Mouse (Mus musculus) liver, embryonic 11.5 days (tissue): ENCODE measurements at regions not wholly inside any gene's neighbourhood (a gene's known extent, or its start where the extent isn't known, plus 50 kb on each side); places are given as distances from the start of the nearest gene placed in this dataset.
A peak's percentile ranks its signal among the peaks of the same experiment; 100 is the strongest.

Experiments
- ATAC-seq: fragments of 200-750 bp; cut with Nextera tagmentation; replicated peaks from 2 replicates; pipeline ENCODE4 v1.8.0; 2017; ENCODE audit warnings: moderate number of reproducible peaks, mild to moderate bottlenecking, moderate TSS enrichment, moderate library complexity; ENCODE audit not compliant: low FRiP score
- DNase-seq: peaks from one replicate; pipeline ENCODE4 v3.0.0-alpha.2; 2017; ENCODE audit warnings: low spot score
- H3K27ac ChIP-seq: fragments of 300-500 bp; sonication (generic); 2 replicates; pipeline ENCODE4 v1.5.1; 2014; ENCODE audit warnings: mild to moderate bottlenecking, low read depth, low read length, control low read depth
- H3K27me3 ChIP-seq: fragments of 300-500 bp; sonication (generic); replicated peaks from 2 replicates; pipeline ENCODE4 v1.6.1; 2014; ENCODE audit warnings: low read length, mixed read lengths; ENCODE audit not compliant: control insufficient read depth, insufficient read depth
- H3K36me3 ChIP-seq: fragments of 300-500 bp; sonication (generic); 2 replicates; pipeline ENCODE4 v1.6.1; 2014; ENCODE audit warnings: mild to moderate bottlenecking, low read length, moderate library complexity, mixed read lengths; ENCODE audit not compliant: control insufficient read depth, insufficient read depth
- H3K4me1 ChIP-seq: fragments of 300-500 bp; sonication (generic); replicated peaks from 2 replicates; pipeline ENCODE4 v1.6.1; 2014; ENCODE audit warnings: low read length, mixed read lengths; ENCODE audit not compliant: control insufficient read depth, insufficient read depth
- H3K4me2 ChIP-seq: fragments of 300-500 bp; sonication (generic); 2 replicates; pipeline ENCODE4 v1.6.1; 2014; ENCODE audit warnings: mild to moderate bottlenecking, control low read depth, moderate library complexity
- H3K4me3 ChIP-seq: fragments of 300-500 bp; sonication (generic); 2 replicates; pipeline ENCODE4 v1.5.1; 2014; ENCODE audit warnings: low read depth, low read length, control low read depth
- H3K9ac ChIP-seq: fragments of 300-500 bp; sonication (generic); 2 replicates; pipeline ENCODE4 v1.6.1; 2014; ENCODE audit warnings: low read depth, low read length, control low read depth
- H3K9me3 ChIP-seq: fragments of 300-500 bp; sonication (generic); 2 replicates; pipeline ENCODE4 v1.6.1; 2016; ENCODE audit warnings: low read length, inconsistent platforms, mixed read lengths; ENCODE audit not compliant: control insufficient read depth
- WGBS: fragments of 180-500 bp; shearing (Covaris S2); extraction: QIAGEN DNeasy Blood & Tissue Kit; methylation state at CpG from one replicate; pipeline ENCODE4 v1.1.7; 2014; 5-methylcytosine and 5-hydroxymethylcytosine counted together

DNA sequence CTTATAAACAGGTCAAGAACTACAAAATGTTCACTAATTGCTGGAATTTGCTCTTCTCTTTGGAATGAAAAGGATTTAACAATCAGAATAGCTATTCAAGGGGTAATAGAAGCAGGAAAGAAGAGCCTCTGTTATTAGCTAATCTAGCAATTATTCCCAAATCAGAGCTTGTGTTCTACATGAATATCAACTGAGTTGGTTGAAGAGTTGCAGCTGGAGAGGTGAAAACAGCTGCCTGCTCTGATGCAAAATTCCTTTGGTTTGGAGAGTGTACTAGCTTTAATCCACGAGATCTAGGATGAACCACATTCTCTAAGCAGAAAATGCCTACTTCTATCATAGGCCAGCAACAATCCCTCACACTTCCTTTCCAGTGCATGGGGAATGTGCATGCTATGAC is 674.8 kb downstream of the Gsdmc2 start:
- Histone ChIP-seq H3K9me3 (no peaks in the 10 kb centered on the region), H3K36me3 (no peaks in the 10 kb centered on the region), H3K4me3 (no peak overlapping the region), H3K27ac (no peak overlapping the region), H3K27me3 (no peaks in the 10 kb centered on the region), H3K9ac (no peak overlapping the region), H3K4me1 (no peaks in the 10 kb centered on the region), H3K4me2 (no peak overlapping the region)
- ATAC-seq (no peak), DNase-seq (no peak)
- WGBS: 50% methylated on average over 1 of the region's 1 CpGs

DNA sequence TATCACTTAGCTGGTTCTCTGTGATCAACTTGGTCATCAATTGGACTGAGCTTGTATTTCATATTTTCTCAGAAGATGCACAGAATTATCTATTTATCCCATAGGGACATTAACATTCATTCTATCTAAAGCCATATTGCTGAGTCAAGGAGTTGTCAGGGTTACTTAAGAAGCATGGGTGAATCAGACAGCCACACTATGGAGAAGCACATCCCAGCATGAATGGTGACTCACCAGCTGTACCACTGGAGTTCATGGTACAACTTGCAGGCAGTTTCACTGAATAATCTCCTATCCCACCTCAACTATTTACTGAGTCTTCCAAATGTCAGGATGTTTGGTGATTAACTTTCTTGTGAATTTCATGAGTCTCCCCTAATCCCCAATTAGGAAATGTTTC is 678.6 kb downstream of the Gsdmc2 start:
- Histone ChIP-seq H3K27ac (no peak overlapping the region), H3K9ac (no peak overlapping the region), H3K4me3 (no peak overlapping the region), H3K4me2 (no peak overlapping the region), H3K27me3 (no peaks in the 10 kb centered on the region), H3K9me3 (no peaks in the 10 kb centered on the region), H3K36me3 (no peaks in the 10 kb centered on the region), H3K4me1 (no peaks in the 10 kb centered on the region; the same call in 1 of the 2 replicates)
- ATAC-seq (no peak), DNase-seq (no peak)

DNA sequence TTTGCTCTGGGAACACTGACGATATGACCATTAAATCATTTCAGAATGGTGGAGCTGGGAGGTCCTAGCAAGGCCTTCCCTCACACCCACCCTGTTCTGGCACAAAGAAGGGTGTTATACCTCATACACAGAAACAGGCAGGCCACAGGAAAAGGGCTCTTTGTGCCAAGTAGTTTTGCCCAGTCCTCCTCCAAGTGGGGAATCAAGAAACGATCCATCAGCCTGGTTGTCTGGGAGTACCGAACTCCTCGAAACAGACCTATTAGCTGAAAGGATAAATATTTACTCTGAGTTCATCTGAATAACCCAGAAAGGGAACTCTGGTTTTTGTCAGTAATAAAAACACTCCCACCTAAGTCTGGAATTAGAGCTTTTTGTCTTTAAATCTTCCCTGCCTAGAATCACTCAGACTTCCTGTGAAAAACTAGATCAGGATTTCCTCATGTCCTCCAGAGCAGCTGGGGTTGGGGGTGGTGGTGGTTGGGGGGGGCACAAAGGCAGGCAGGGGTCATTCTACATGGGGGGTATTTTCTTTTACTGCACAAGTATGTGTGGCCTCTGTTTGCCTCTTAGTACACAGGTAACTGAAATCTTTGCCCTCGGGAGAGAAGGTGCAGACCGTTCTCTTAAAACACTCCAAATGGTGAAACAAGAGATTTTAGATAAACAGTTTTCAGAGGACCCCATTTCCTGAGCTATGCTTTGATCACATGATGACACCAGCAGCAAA is 681.3 kb downstream of the Gsdmc2 start:
- 40% methylated on average over 6 of the region's 6 CpGs for WGBS
- Histone ChIP-seq H3K4me2 (no peak overlapping the region), H3K9ac (no peak overlapping the region), H3K4me1 (no peaks in the 10 kb centered on the region; the same call in 1 of the 2 replicates), H3K36me3 (no peaks in the 10 kb centered on the region), H3K9me3 (no peaks in the 10 kb centered on the region), H3K4me3 (no peak overlapping the region), H3K27me3 (no peaks in the 10 kb centered on the region), H3K27ac (no peak overlapping the region)
- ATAC-seq: no peak
- peak; percentile 33 for DNase-seq

DNA sequence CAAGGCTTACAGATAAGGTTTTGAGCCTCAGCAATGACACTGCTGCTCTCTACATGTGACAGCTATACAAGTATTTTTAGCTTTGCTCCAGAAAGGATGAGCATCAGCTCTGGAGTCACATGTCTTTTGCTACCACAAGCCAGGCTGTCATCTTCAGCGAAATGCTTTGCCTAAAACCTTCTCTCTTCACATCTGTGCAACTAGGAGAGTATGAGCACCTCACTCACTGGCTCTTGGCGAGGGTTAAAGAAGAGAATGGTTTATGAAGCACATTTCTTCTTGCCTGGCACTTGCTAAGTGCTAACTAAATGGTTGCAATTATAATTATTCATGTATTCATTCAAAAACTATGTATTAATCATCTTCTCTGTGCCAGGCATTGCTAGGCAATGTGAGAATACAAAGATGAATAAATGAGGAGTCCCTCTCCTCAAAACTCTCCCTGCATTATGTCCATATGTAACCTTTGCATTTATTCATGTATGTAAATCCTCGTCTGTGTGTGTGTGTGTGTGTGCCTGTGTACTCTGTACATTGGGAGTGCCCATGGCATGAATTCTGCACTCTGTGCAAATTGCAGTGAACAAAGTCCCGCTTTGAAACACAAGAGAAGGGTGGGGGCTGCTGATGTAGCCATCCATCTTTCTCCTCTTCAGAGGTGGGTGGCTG is 682.0 kb downstream of the Gsdmc2 start:
- no peak overlapping the region for H3K4me3 ChIP-seq
- H3K27me3 ChIP-seq: no peaks in the 10 kb centered on the region
- H3K4me2 ChIP-seq: no peak overlapping the region
- H3K27ac ChIP-seq: no peak overlapping the region
- no peaks in the 10 kb centered on the region for H3K36me3 ChIP-seq
- no peak overlapping the region for H3K9ac ChIP-seq
- 48% methylated on average over 4 of the region's 4 CpGs for WGBS
- H3K9me3 ChIP-seq: no peaks in the 10 kb centered on the region
- DNase-seq: no peak
- H3K4me1 ChIP-seq: no peaks in the 10 kb centered on the region; the same call in 1 of the 2 replicates
- no peak for ATAC-seq

DNA sequence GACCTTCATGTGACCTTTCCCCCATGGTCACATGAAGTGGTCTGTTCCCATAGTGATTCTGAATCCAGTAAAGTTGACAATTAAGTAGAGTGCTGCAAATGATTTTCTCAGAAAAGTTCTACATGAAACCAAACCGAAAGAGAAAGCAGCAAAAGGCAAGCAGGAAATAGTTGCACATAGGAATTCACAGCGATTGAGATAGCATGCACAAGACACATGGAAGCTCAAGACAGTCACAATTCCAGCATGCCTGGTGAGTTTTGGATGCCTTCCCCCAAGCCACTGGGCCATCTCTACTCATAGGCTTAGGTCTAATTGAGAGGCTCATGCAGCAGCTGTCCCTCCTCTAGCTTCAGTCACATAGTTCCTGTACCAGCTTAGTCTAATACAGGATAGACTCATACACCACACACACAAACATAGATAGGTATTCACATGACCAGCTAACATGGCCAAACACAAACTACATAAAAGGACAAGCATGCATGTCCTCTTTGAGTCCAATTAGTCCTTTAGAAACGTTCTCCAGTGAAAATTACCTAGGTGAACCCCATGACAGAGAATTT is 721.8 kb downstream of the Gsdmc2 start:
- Histone ChIP-seq H3K4me3 (no peak overlapping the region), H3K27ac (no peak overlapping the region), H3K9ac (no peak overlapping the region), H3K4me2 (no peak overlapping the region), H3K9me3 (no peaks in the 10 kb centered on the region), H3K36me3 (no peaks in the 10 kb centered on the region), H3K4me1 (no peaks in the 10 kb centered on the region), H3K27me3 (no peaks in the 10 kb centered on the region)
- DNase-seq (no peak), ATAC-seq (no peak)
- 77% methylated on average over 3 of the region's 3 CpGs for WGBS

DNA sequence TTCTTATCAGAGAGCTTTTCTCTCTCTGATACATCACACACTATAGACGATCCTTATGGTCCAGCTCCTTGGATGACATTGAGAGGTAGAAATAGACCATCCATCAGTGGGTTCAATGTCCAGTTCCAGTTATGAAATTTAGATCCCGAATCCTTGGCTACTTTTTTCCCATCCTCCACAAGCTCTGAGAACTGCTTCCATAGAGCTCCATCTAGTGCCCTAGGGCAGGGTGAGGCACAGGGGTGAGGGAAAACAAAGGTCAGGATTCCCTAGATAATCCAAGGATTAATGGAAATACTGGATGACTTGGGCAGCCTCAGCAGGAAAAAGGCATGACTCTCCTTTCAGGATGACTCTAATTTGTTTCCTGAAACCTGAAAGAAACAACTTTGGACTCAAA is 732.1 kb downstream of the Gsdmc2 start:
- Histone ChIP-seq H3K4me2 (no peak overlapping the region), H3K9ac (no peak overlapping the region), H3K4me1 (no peaks in the 10 kb centered on the region), H3K36me3 (no peaks in the 10 kb centered on the region), H3K9me3 (no peaks in the 10 kb centered on the region), H3K27me3 (no peaks in the 10 kb centered on the region), H3K27ac (no peak overlapping the region), H3K4me3 (no peak overlapping the region)
- 74% methylated on average over 2 of the region's 2 CpGs for WGBS
- DNase-seq (no peak), ATAC-seq (no peak)

DNA sequence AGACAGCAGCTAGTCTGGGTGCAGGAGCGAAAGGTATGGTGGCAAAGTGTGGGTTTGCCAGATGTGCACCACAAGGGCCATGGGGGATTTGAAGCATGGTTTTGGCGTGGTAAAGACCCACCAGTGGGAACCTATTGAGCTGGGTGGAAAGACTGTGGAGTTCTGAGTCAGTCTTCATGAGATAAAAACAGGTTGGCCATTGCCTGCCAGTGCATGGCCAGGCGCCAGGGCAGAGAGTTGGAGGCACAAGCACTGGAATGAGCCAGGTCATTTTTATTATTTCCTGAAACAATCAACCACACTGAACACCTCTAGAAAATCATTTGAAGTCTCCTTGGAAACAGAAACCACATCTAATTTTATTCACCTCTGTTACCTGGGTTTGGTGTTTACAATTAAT is 744.9 kb downstream of the Gsdmc2 start:
- 81% methylated on average over 3 of the region's 3 CpGs for WGBS
- Histone ChIP-seq H3K27ac (no peak overlapping the region), H3K4me3 (no peak overlapping the region), H3K4me1 (no peaks in the 10 kb centered on the region), H3K9me3 (no peaks in the 10 kb centered on the region), H3K27me3 (no peaks in the 10 kb centered on the region), H3K36me3 (no peaks in the 10 kb centered on the region), H3K9ac (no peak overlapping the region), H3K4me2 (no peak overlapping the region)
- no peak for ATAC-seq
- DNase-seq: no peak

DNA sequence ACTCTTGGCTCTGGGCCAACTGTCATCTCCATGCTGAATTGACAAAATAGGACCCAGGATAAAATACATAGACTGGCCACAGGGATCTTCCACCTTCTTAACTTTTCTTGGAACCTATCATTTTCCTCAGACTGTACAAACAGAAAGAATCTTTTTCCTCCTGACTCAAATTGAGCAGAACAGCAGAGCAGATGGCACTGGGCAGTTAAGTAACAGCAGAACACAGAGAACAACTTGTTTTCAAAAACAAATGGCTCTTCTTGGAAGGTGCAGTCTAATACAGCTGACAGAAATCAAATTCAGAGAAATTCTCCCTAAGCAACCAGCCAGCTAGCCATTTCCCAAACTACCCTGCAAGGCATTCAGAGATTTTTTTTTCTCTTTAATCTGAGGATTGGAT is 763.0 kb downstream of the Gsdmc2 start:
- Histone ChIP-seq H3K9ac (no peak overlapping the region), H3K4me2 (no peak overlapping the region), H3K27me3 (no peaks in the 10 kb centered on the region), H3K4me3 (no peak overlapping the region), H3K4me1 (no peaks in the 10 kb centered on the region), H3K9me3 (no peaks in the 10 kb centered on the region), H3K27ac (no peak overlapping the region), H3K36me3 (no peaks in the 10 kb centered on the region)
- ATAC-seq: no peak
- no peak for DNase-seq

DNA sequence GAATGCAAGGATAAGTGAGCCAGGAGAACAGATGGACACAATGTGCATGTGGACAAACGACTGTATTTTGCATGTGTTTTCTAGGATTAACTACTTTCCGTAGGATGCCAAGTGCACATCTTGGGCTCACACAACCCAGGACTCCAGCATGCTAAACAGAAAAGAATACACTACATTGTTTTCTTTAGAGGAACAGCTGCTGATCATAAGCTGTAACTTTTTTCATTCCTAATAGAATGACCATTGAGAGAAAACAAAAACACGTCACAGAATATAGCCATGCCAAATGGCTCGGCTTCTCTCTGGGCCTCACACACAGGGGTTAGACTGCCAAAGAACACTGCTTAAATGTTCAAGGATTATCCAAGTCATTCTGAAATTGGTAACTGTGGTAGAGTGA is 765.2 kb downstream of the Gsdmc2 start:
- Histone ChIP-seq H3K4me2 (no peak overlapping the region), H3K4me3 (no peak overlapping the region), H3K9me3 (no peaks in the 10 kb centered on the region), H3K9ac (no peak overlapping the region), H3K27ac (no peak overlapping the region), H3K4me1 (no peaks in the 10 kb centered on the region), H3K27me3 (no peaks in the 10 kb centered on the region), H3K36me3 (no peaks in the 10 kb centered on the region)
- no peak for DNase-seq
- ATAC-seq: no peak
- 88% methylated on average over 4 of the region's 4 CpGs for WGBS
